Comparison of ENCODE assay signal across 9 mouse cellular contexts in the genomic region with DNA sequence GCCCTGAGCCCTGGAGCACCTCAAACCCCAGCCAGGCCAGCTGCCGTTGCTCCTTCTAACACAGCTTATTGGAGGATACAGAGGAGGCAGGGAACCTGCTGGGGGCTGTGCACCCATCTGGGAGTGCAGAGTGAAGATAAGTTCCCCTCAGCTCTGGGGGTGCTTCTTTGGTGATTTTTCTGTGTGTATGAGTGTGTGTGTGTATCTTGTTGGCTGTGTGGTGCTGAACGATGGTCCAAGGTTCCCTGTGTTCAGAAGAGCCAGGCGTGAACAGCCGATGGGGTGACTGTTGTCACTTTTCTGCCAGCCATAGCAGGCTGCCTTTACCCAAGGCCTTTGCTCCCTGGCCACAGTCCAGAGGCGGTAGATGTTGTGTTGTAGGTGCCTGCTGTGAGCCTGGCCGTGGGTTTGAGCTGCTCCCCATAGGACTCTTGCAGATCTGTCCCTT. TPM values are rescaled to one million over a fixed set of nuclear protein-coding genes. Genes with fewer than 3 reads are reported as not detected.
A peak's percentile ranks its signal among the peaks of the same experiment; 100 is the strongest.
DNase-seq lines count a peak whose midpoint lies in the region; ATAC-seq and TF ChIP-seq lines count a peak whose summit lies in the region.
"Had no signal": no experiment of that assay in that cellular context is flagged by ENCODE, and none has a peak within 500 bp of the region (broad histone marks: within the 10 kb centered on the region; RNA-seq: fewer than 3 reads in every experiment).

No protein-coding gene starts in this region.

- TF ChIP-seq CTCF in spleen, adult 2 months (IDR thresholded peaks at IDR 0.05; ENCODE audit: extremely low read depth, insufficient read depth, insufficient read length, insufficient replicate concordance): no peak

- 40% methylated on average over 6 of the region's 6 CpGs for WGBS in spleen, adult 2 months
- WGBS in limb, embryonic 15.5 days: 76% methylated on average over 6 of the region's 6 CpGs

- no peak overlapping the region for H3K4me3 ChIP-seq in spleen, adult 2 months (ENCODE audit: extremely low read depth, insufficient read depth, insufficient read length)
- no peak overlapping the region for H3K4me3 ChIP-seq in limb, embryonic 15.5 days
- H3K4me3 ChIP-seq: lung, embryonic 15.5 days had no signal

- ATAC-seq in limb, embryonic 15.5 days (ENCODE audit: insufficient number of reproducible peaks, low FRiP score, low TSS enrichment, low read depth): no peak

- H3K4me2 ChIP-seq in limb, embryonic 15.5 days: no peak overlapping the region
- H3K4me2 ChIP-seq: lung, embryonic 15.5 days had no signal

- H3K27me3 ChIP-seq in spleen, adult 2 months (ENCODE audit: control insufficient read depth, insufficient read depth, low read length): no peaks in the 10 kb centered on the region
- no peaks in the 10 kb centered on the region for H3K27me3 ChIP-seq in limb, embryonic 15.5 days
- H3K27me3 ChIP-seq: lung, embryonic 15.5 days had no signal

- peaks cover 9% of the 10 kb centered on the region; the same call in 1 of the 2 replicates for H3K36me3 ChIP-seq in spleen, adult 2 months (ENCODE audit: control insufficient read depth, insufficient read depth, low read length)
- H3K36me3 ChIP-seq in limb, embryonic 15.5 days: peaks cover 41% of the 10 kb centered on the region

- no peak for TF ChIP-seq POLR2A in spleen, adult 2 months (IDR thresholded peaks at IDR 0.05; ENCODE audit: low read depth, low read length)

- peaks cover 34% of the 10 kb centered on the region; the same call in 1 of the 2 replicates for H3K4me1 ChIP-seq in spleen, adult 2 months (ENCODE audit: control insufficient read depth, insufficient read depth, insufficient read length)
- H3K4me1 ChIP-seq in limb, embryonic 15.5 days: peaks cover 59% of the 10 kb centered on the region

- DNase-seq in cerebellum, adult 11-12 months: peak; percentile 69
- DNase-seq in cerebellum, postnatal 4 days (ENCODE audit: low spot score in 2 of 2): no peak
- no peak for DNase-seq in spleen, adult 2 months (ENCODE audit: low read depth in 1 of 2, low spot score in 2 of 2)
- no peak for DNase-seq in spleen, adult 12 weeks (ENCODE audit: low spot score)
- no peak for DNase-seq in embryo, embryonic 10.5 days (ENCODE audit: low spot score)
- DNase-seq in left cerebral cortex, postnatal 10 days (ENCODE audit: extremely low spot score in 1 of 2, low spot score in 2 of 2): no peak
- DNase-seq in thymus, postnatal 25 days: no peak

- H3K27ac ChIP-seq in spleen, adult 2 months (ENCODE audit: insufficient read depth, low read length): peak overlapping the region; percentile 45
- H3K27ac ChIP-seq in limb, embryonic 15.5 days: peak overlapping the region; percentile 7; the same call in 1 of the 2 replicates
- H3K27ac ChIP-seq: lung, embryonic 15.5 days had no signal

- H3K9me3 ChIP-seq in limb, embryonic 15.5 days: no peaks in the 10 kb centered on the region
- H3K9me3 ChIP-seq: lung, embryonic 15.5 days had no signal

- intact Hi-C loops in left cerebral cortex, postnatal 10 days (cut with DNase I): no loop called here

- no peak overlapping the region for H3K9ac ChIP-seq in limb, embryonic 15.5 days
- H3K9ac ChIP-seq: lung, embryonic 15.5 days had no signal

RNA-seq across cellular contexts. Expression of a gene that starts 9.5 kb away (rescaled TPM):
- 66.8 and 74.5 TPM in 2 replicates for polyA plus RNA-seq in spleen, adult 2 months (2012; rRNA removed)
- 56.8 and 59.7 TPM in 2 replicates for polyA plus RNA-seq in limb, embryonic 15.5 days (2015; fragmentation: Nextera tagmentation; extraction: Ambion mirVana)
- total RNA-seq in left cerebral cortex, postnatal 10 days (2021): 10 to 100 TPM; 95.2 to 98.6 TPM

RNA-seq across cellular contexts. Expression of a gene that starts 9.9 kb away (rescaled TPM):
- 19.7 and 23.5 TPM in 2 replicates for polyA plus RNA-seq in spleen, adult 2 months (2012; rRNA removed)
- 64.4 and 127 TPM in 2 replicates for polyA plus RNA-seq in limb, embryonic 15.5 days (2015; fragmentation: Nextera tagmentation; extraction: Ambion mirVana)
- 10 to 100 TPM; 25.9 to 26.0 TPM for total RNA-seq in left cerebral cortex, postnatal 10 days (2021)

RNA-seq across cellular contexts. Expression of a gene that starts 21.5 kb away (rescaled TPM):
- polyA plus RNA-seq in spleen, adult 2 months (2012; rRNA removed): 2,107 and 2,204 TPM in 2 replicates
- 842 and 925 TPM in 2 replicates for polyA plus RNA-seq in limb, embryonic 15.5 days (2015; fragmentation: Nextera tagmentation; extraction: Ambion mirVana)
- 100 to 1,000 TPM; 784 to 803 TPM for total RNA-seq in left cerebral cortex, postnatal 10 days (2021)

RNA-seq across cellular contexts. Expression of a gene that starts 21.8 kb away (rescaled TPM):
- polyA plus RNA-seq in spleen, adult 2 months (2012; rRNA removed): 314 and 402 TPM in 2 replicates
- polyA plus RNA-seq in limb, embryonic 15.5 days (2015; fragmentation: Nextera tagmentation; extraction: Ambion mirVana): 301 and 304 TPM in 2 replicates
- total RNA-seq in left cerebral cortex, postnatal 10 days (2021): 100 to 1,000 TPM; 142 to 161 TPM

RNA-seq across cellular contexts. Expression of a gene that starts 25.0 kb away (rescaled TPM):
- polyA plus RNA-seq in spleen, adult 2 months (2012; rRNA removed): 0.68 and 1.00 TPM in 2 replicates
- polyA plus RNA-seq in limb, embryonic 15.5 days (2015; fragmentation: Nextera tagmentation; extraction: Ambion mirVana): 1.5 TPM in 2 replicates
- total RNA-seq in left cerebral cortex, postnatal 10 days (2021): 100 to 1,000 TPM; 175 to 194 TPM
